Mouse (Mus musculus) bone marrow, adult 2 months (tissue): ENCODE measurements around the gene Zfp598.

Experiments used
- CTCF ChIP-seq: fragments of 200-500 bp; IDR thresholded peaks from 2 replicates; pipeline ENCODE4 v1.5.1; 2011; ENCODE audit warnings: low read length, control low read depth; ENCODE audit not compliant: control insufficient read depth, insufficient read depth
- POLR2A ChIP-seq: fragments of 200-500 bp; IDR thresholded peaks from 2 replicates; pipeline ENCODE4 v1.6.1; 2011; ENCODE audit warnings: low read depth, mild to moderate bottlenecking, control low read depth, low read length, borderline replicate concordance; ENCODE audit not compliant: control insufficient read depth

- TF ChIP-seq POLR2A (no peak), CTCF (no peak)
Measured at GRCm38 (mm10) chr17:24701251-24701650, 31.8 kb downstream of the Zfp598 start.
